In the genomic region with DNA sequence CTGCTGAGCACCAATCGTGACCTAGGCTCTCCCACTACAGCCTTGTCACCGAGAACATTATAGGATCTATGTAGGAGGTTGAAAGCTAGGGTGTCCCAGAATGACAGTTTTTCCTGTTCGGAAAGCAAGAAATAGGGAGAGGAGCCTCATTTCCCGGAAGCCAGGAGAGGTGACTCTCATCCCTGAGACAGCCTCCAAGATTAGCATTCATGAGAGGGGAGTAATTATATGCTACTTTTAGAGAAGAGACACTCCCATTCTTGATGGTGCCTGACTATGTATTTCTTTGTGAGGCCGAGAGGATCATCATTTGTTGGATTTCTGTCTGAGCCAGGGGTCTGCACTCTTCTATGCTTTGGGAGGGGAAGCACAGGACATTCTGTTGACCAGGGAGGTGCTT, we compare ENCODE assay signal across 16 mouse cellular contexts. TPM values are rescaled to one million over a fixed set of nuclear protein-coding genes. Genes with fewer than 3 reads are reported as not detected.
DNase-seq lines count a peak whose midpoint lies in the region; ATAC-seq and TF ChIP-seq lines count a peak whose summit lies in the region.
"Had no signal": no experiment of that assay in that cellular context is flagged by ENCODE, and none has a peak within 500 bp of the region (broad histone marks: within the 10 kb centered on the region; RNA-seq: fewer than 3 reads in every experiment).

No protein-coding gene starts in this region.

- no peaks in the 10 kb centered on the region for H3K27me3 ChIP-seq in forebrain, embryonic 16.5 days (replicated peaks; ENCODE audit: control insufficient read depth, insufficient read depth, low read length)
- H3K27me3 ChIP-seq in midbrain, embryonic 10.5 days (ENCODE audit: low read depth, poor library complexity, severe bottlenecking): no peaks in the 10 kb centered on the region
- no peaks in the 10 kb centered on the region for H3K27me3 ChIP-seq in neural tube, embryonic 14.5 days (ENCODE audit: control insufficient read depth, insufficient read depth, low read length)

- 44% methylated on average over 5 of the region's 5 CpGs for WGBS in forebrain, embryonic 16.5 days
- WGBS in midbrain, embryonic 10.5 days: 79% methylated on average over 5 of the region's 5 CpGs
- 48% methylated on average over 5 of the region's 5 CpGs for WGBS in neural tube, embryonic 14.5 days

- peaks cover 21% of the 10 kb centered on the region for H3K36me3 ChIP-seq in forebrain, embryonic 16.5 days (ENCODE audit: control insufficient read depth, insufficient read depth)
- H3K36me3 ChIP-seq in midbrain, embryonic 10.5 days: peaks cover 41% of the 10 kb centered on the region
- peaks cover 19% of the 10 kb centered on the region for H3K36me3 ChIP-seq in neural tube, embryonic 14.5 days (ENCODE audit: control insufficient read depth, insufficient read depth, low read length)

- no peak overlapping the region; the same call in 1 of the 2 replicates for H3K9ac ChIP-seq in forebrain, embryonic 16.5 days (replicated peaks; ENCODE audit: low read depth, low read length)
- H3K9ac ChIP-seq in neural tube, embryonic 14.5 days (replicated peaks; ENCODE audit: low read depth, low read length): no peak overlapping the region

- ATAC-seq in forebrain, embryonic 16.5 days: peak; percentile 68
- peak; percentile 32; the same call in 1 of the 2 replicates for ATAC-seq in neural tube, embryonic 14.5 days (ENCODE audit: low read depth)
- ATAC-seq: Patski had no signal

- intact Hi-C loops in heart, postnatal 14 days (cut with DNase I): no loop called here

- DNase-seq in layer of hippocampus, adult 2 months (ENCODE audit: low spot score in 2 of 2): no peak
- DNase-seq in layer of hippocampus, adult 11-12 months (ENCODE audit: low spot score): no peak
- no peak for DNase-seq in midbrain, embryonic 10.5 days (ENCODE audit: low spot score)
- no peak for DNase-seq in kidney, adult 8-10 months
- no peak for DNase-seq in urinary bladder, postnatal 36 days (ENCODE audit: low spot score in 2 of 2)
- DNase-seq in heart, postnatal 14 days: no peak
- DNase-seq: gastrocnemius, postnatal 14 days; heart, postnatal 36 days; kidney, adult 11 months; liver; lung, adult 2 months had no signal

- no peak for TF ChIP-seq CTCF in layer of hippocampus, adult 2 months (conservative IDR thresholded peaks at IDR 0.05)

- H3K4me3 ChIP-seq in layer of hippocampus, adult 2 months: no peak overlapping the region
- no peak overlapping the region for H3K4me3 ChIP-seq in forebrain, embryonic 16.5 days (replicated peaks; ENCODE audit: low read length)
- H3K4me3 ChIP-seq in midbrain, embryonic 10.5 days: no peak overlapping the region
- no peak overlapping the region for H3K4me3 ChIP-seq in neural tube, embryonic 14.5 days (ENCODE audit: low read depth, low read length)
- H3K4me3 ChIP-seq: embryonic facial prominence, embryonic 10.5 days had no signal

- H3K4me1 ChIP-seq in forebrain, embryonic 16.5 days (replicated peaks; ENCODE audit: control insufficient read depth, insufficient read depth, low read length): peaks cover 14% of the 10 kb centered on the region
- H3K4me1 ChIP-seq in midbrain, embryonic 10.5 days: peaks cover 19% of the 10 kb centered on the region
- peaks cover 14% of the 10 kb centered on the region; the same call in 1 of the 2 replicates for H3K4me1 ChIP-seq in neural tube, embryonic 14.5 days (ENCODE audit: control insufficient read depth, insufficient read depth, low read length)

- 0 out of 2 replicates have a peak overlapping the region, but pooled peaks have one; percentile 14 for H3K4me2 ChIP-seq in forebrain, embryonic 16.5 days (ENCODE audit: low read length)
- H3K4me2 ChIP-seq in neural tube, embryonic 14.5 days (ENCODE audit: low read depth, low read length): no peak overlapping the region

- no peaks in the 10 kb centered on the region for H3K9me3 ChIP-seq in forebrain, embryonic 16.5 days (ENCODE audit: control insufficient read depth, low read length)
- no peaks in the 10 kb centered on the region for H3K9me3 ChIP-seq in midbrain, embryonic 10.5 days (replicated peaks)
- no peaks in the 10 kb centered on the region for H3K9me3 ChIP-seq in neural tube, embryonic 14.5 days (ENCODE audit: control insufficient read depth, low read length)
- H3K9me3 ChIP-seq: embryonic facial prominence, embryonic 10.5 days had no signal

- peak overlapping the region; percentile 78 for H3K27ac ChIP-seq in layer of hippocampus, adult 2 months
- peak overlapping the region; percentile 93 for H3K27ac ChIP-seq in forebrain, embryonic 16.5 days (ENCODE audit: low read length)
- H3K27ac ChIP-seq in midbrain, embryonic 10.5 days (replicated peaks): peak overlapping the region; percentile 70; the same call in 1 of the 2 replicates
- peak overlapping the region; percentile 87 for H3K27ac ChIP-seq in neural tube, embryonic 14.5 days (ENCODE audit: low read depth, low read length)
- H3K27ac ChIP-seq: embryonic facial prominence, embryonic 10.5 days had no signal

RNA-seq across cellular contexts. Expression of gene Fez1, which starts 60.0 kb away (rescaled TPM):
- 100 to 1,000 TPM; 274 to 276 TPM for total RNA-seq in layer of hippocampus, adult 2 months (2021)
- 715 and 751 TPM in 2 replicates for polyA plus RNA-seq in forebrain, embryonic 16.5 days (2015; fragmentation: Nextera tagmentation; extraction: Ambion mirVana)
- polyA plus RNA-seq in midbrain, embryonic 10.5 days (2016; fragmentation: Nextera tagmentation; extraction: Ambion mirVana): 232 and 306 TPM in 2 replicates
- 664 and 692 TPM in 2 replicates for polyA plus RNA-seq in neural tube, embryonic 14.5 days (2014; fragmentation: Nextera tagmentation; extraction: Ambion mirVana)
- total RNA-seq in heart, postnatal 14 days (2021): 1 to 10 TPM; 1.2 to 1.9 TPM
- total RNA-seq: neutrophil, adult 5-6 weeks had no signal
- polyA plus RNA-seq: Patski had no signal
